Mouse (Mus musculus) embryonic facial prominence, embryonic 13.5 days (tissue): Measurements from ENCODE around the gene Ttc7. TPM values are rescaled to one million over a fixed set of nuclear protein-coding genes. Genes with fewer than 3 reads are reported as not detected.

Source experiments
- ATAC-seq: fragments of 200-750 bp; cut with Nextera tagmentation; 2 replicates; pipeline ENCODE4 v1.8.0; 2017; ENCODE audit warnings: low read depth; ENCODE audit not compliant: insufficient number of reproducible peaks, insufficient read depth, low FRiP score, low TSS enrichment
- H3K27ac ChIP-seq: fragments of 300-500 bp; sonication (generic); 2 replicates; pipeline ENCODE4 v1.5.1; 2015; ENCODE audit warnings: moderate library complexity, mild to moderate bottlenecking, inconsistent platforms
- H3K27me3 ChIP-seq: fragments of 300-500 bp; sonication (generic); 2 replicates; pipeline ENCODE4 v1.6.1; 2015; ENCODE audit warnings: mild to moderate bottlenecking, inconsistent platforms
- H3K36me3 ChIP-seq: fragments of 300-500 bp; sonication (generic); 2 replicates; pipeline ENCODE4 v1.6.1; 2015; ENCODE audit warnings: mild to moderate bottlenecking, inconsistent platforms
- H3K4me1 ChIP-seq: fragments of 300-500 bp; sonication (generic); 2 replicates; pipeline ENCODE4 v1.6.1; 2015; ENCODE audit warnings: inconsistent platforms
- H3K4me2 ChIP-seq: fragments of 300-500 bp; sonication (generic); 2 replicates; pipeline ENCODE4 v1.6.1; 2015; ENCODE audit warnings: moderate library complexity, mild to moderate bottlenecking, inconsistent platforms
- H3K4me3 ChIP-seq: fragments of 300-500 bp; sonication (generic); 2 replicates; pipeline ENCODE4 v1.5.1; 2015; ENCODE audit warnings: mild to moderate bottlenecking, inconsistent platforms
- H3K9ac ChIP-seq: fragments of 300-500 bp; sonication (generic); 2 replicates; pipeline ENCODE4 v1.6.1; 2015; ENCODE audit warnings: mild to moderate bottlenecking, inconsistent platforms
- H3K9me3 ChIP-seq: fragments of 300-500 bp; sonication (generic); 2 replicates; pipeline ENCODE4 v1.6.1; 2016; ENCODE audit warnings: inconsistent platforms
- WGBS: fragments of 180-500 bp; shearing (Covaris S2); methylation state at CpG from one replicate; pipeline ENCODE4 v1.1.7; 2015; ENCODE audit warnings: mixed read lengths; 5-methylcytosine and 5-hydroxymethylcytosine counted together
- polyA plus RNA-seq: library from polyadenylated mRNA; unstranded; fragments of >200 nt; fragmentation: Nextera tagmentation; extraction: Ambion mirVana; gene quantifications from 2 replicates; pipeline ENCODE4 v1.2.1, GENCODE M21; 2015

Ttc7 gene
- polyA plus RNA-seq, 1 experiment from 2014 or later: 7.2 TPM

GRCm38 (mm10) chr17:87397088-87397487 lies 114.4 kb downstream of the Ttc7 start:
- Histone ChIP-seq H3K36me3 (no peaks in the 10 kb centered on the region), H3K9me3 (no peaks in the 10 kb centered on the region), H3K4me2 (no peak overlapping the region), H3K4me3 (no peak overlapping the region), H3K9ac (no peak overlapping the region), H3K27ac (no peak overlapping the region), H3K27me3 (no peaks in the 10 kb centered on the region), H3K4me1 (0 out of 2 replicates have a peak, but pooled peaks cover 8% of the 10 kb centered on the region)
- no peak for ATAC-seq
- 62% methylated on average over 11 of the region's 11 CpGs for WGBS

- no peak for ATAC-seq
- Histone ChIP-seq H3K4me1 (no peaks in the 10 kb centered on the region), H3K4me3 (no peak overlapping the region), H3K27ac (no peak overlapping the region), H3K4me2 (no peak overlapping the region), H3K36me3 (no peaks in the 10 kb centered on the region), H3K27me3 (no peaks in the 10 kb centered on the region), H3K9ac (no peak overlapping the region), H3K9me3 (no peaks in the 10 kb centered on the region)
- WGBS: 88% methylated on average over 11 of the region's 11 CpGs
These were observed 119.8 kb downstream of the Ttc7 start for GRCm38 (mm10) chr17:87402444-87402843.

GRCm38 (mm10) chr17:87403462-87403861 lies 120.8 kb downstream of the Ttc7 start:
- WGBS: 82% methylated on average over 4 of the region's 4 CpGs
- Histone ChIP-seq H3K27ac (no peak overlapping the region), H3K4me3 (no peak overlapping the region), H3K9ac (no peak overlapping the region), H3K4me1 (0 out of 2 replicates have a peak, but pooled peaks cover 6% of the 10 kb centered on the region), H3K27me3 (no peaks in the 10 kb centered on the region), H3K36me3 (no peaks in the 10 kb centered on the region), H3K4me2 (no peak overlapping the region), H3K9me3 (no peaks in the 10 kb centered on the region)
- ATAC-seq: no peak

- WGBS: 59% methylated on average over 11 of the region's 11 CpGs
- no peaks in the 10 kb centered on the region for H3K36me3 ChIP-seq
- no peak overlapping the region for H3K4me2 ChIP-seq
- no peak for ATAC-seq
- H3K27ac ChIP-seq: no peak overlapping the region
- no peak overlapping the region for H3K9ac ChIP-seq
- 0 out of 2 replicates have a peak, but pooled peaks cover 7% of the 10 kb centered on the region for H3K4me1 ChIP-seq
- no peaks in the 10 kb centered on the region for H3K9me3 ChIP-seq
- no peak overlapping the region for H3K4me3 ChIP-seq
- no peaks in the 10 kb centered on the region for H3K27me3 ChIP-seq
These were observed 122.9 kb downstream of the Ttc7 start for GRCm38 (mm10) chr17:87405576-87405975.

GRCm38 (mm10) chr17:87406646-87407045 lies 124.0 kb downstream of the Ttc7 start:
- Histone ChIP-seq H3K4me2 (no peak overlapping the region), H3K4me1 (0 out of 2 replicates have a peak, but pooled peaks cover 7% of the 10 kb centered on the region), H3K4me3 (no peak overlapping the region), H3K9ac (no peak overlapping the region), H3K9me3 (no peaks in the 10 kb centered on the region), H3K27me3 (no peaks in the 10 kb centered on the region), H3K36me3 (no peaks in the 10 kb centered on the region), H3K27ac (no peak overlapping the region)
- 72% methylated on average over 4 of the region's 4 CpGs for WGBS
- no peak for ATAC-seq

GRCm38 (mm10) chr17:87418082-87418481 lies 135.4 kb downstream of the Ttc7 start:
- Histone ChIP-seq H3K36me3 (no peaks in the 10 kb centered on the region), H3K9ac (no peak overlapping the region), H3K27me3 (no peaks in the 10 kb centered on the region), H3K9me3 (no peaks in the 10 kb centered on the region), H3K4me3 (no peak overlapping the region), H3K4me1 (no peaks in the 10 kb centered on the region), H3K4me2 (no peak overlapping the region), H3K27ac (no peak overlapping the region)
- 67% methylated on average over 7 of the region's 7 CpGs for WGBS
- no peak for ATAC-seq

- H3K4me3 ChIP-seq: no peak within 1 kb of the TSS
- H3K36me3 ChIP-seq: peaks cover 32% of the 10 kb centered on the region
- H3K27me3 ChIP-seq: no peaks in the 10 kb centered on the region
- no peak for ATAC-seq
- no peaks in the 10 kb centered on the region for H3K9me3 ChIP-seq
- H3K27ac ChIP-seq: peak within 1 kb of the TSS; percentile 60
- 50% methylated on average over 24 of the region's 24 CpGs for WGBS
- H3K9ac ChIP-seq: no peak within 1 kb of the TSS
- 0 out of 2 replicates have a peak within 1 kb of the TSS, but pooled peaks have one; percentile 7 for H3K4me2 ChIP-seq
- H3K4me1 ChIP-seq: 0 out of 2 replicates have a peak, but pooled peaks cover 3% of the 10 kb centered on the region
These were observed 144.8 kb downstream of the Ttc7 start, which contains the start of gene Stpg4 for GRCm38 (mm10) chr17:87427511-87427910. Stpg4 (minus strand) TSS chr17:87427741.

- Histone ChIP-seq H3K4me3 (no peak overlapping the region), H3K36me3 (peaks cover 48% of the 10 kb centered on the region), H3K4me2 (no peak overlapping the region), H3K27ac (peak overlapping the region; percentile 13; the same call in 1 of the 2 replicates), H3K9me3 (no peaks in the 10 kb centered on the region), H3K27me3 (no peaks in the 10 kb centered on the region), H3K9ac (no peak overlapping the region), H3K4me1 (0 out of 2 replicates have a peak, but pooled peaks cover 3% of the 10 kb centered on the region)
- 65% methylated on average over 3 of the region's 3 CpGs for WGBS
- ATAC-seq: no peak
These were observed 146.7 kb downstream of the Ttc7 start for GRCm38 (mm10) chr17:87429431-87429830.

Other genes with a start within 250 kb of the Ttc7 start
- 19.7 and 23.0 TPM in 2 replicates for gene Socs5, start 175.2 kb upstream of the Ttc7 start, polyA plus RNA-seq
- gene Mcfd2, start 17.0 kb upstream of the Ttc7 start, polyA plus RNA-seq: 85.7 and 97.0 TPM in 2 replicates
- gene Stpg4, start 144.9 kb downstream of the Ttc7 start, polyA plus RNA-seq: not detected in 2 replicates
- 864 and 866 TPM in 2 replicates for gene Calm2, start 164.0 kb downstream of the Ttc7 start, polyA plus RNA-seq